Mouse (Mus musculus): ENCODE results near the gene Gm49630.
"Not testable (repeated sequence)": the region's sequence is repeated elsewhere in the genome, so short reads cannot be mapped to it uniquely, and the experiment has no call there.

GRCm38 (mm10) chr17:7395116-7395515, 23.3 kb upstream of the Gm49630 start:
- not testable (repeated sequence) for TF ChIP-seq CTCF (IDR thresholded peaks at IDR 0.05; ENCODE audit: control insufficient read depth, insufficient read depth, insufficient read length); CEBPB (IDR thresholded peaks at IDR 0.05; ENCODE audit: low read depth); FOSL1 (IDR thresholded peaks at IDR 0.05; ENCODE audit: insufficient read depth, low read length, poor library complexity, severe bottlenecking)

Data from C2C12 (cell line).